Mouse (Mus musculus): Measurements from ENCODE around the gene 2310009B15Rik. TPM values are rescaled to one million over a fixed set of nuclear protein-coding genes. Genes with fewer than 3 reads are reported as not detected.
"Not testable (repeated sequence)": the region's sequence is repeated elsewhere in the genome, so short reads cannot be mapped to it uniquely, and the experiment has no call there.

The 2310009B15Rik gene
- 64.6 and 74.4 TPM in 2 replicates for polyA plus RNA-seq (2015; fragmentation: Nextera tagmentation; extraction: Ambion mirVana)

DNA sequence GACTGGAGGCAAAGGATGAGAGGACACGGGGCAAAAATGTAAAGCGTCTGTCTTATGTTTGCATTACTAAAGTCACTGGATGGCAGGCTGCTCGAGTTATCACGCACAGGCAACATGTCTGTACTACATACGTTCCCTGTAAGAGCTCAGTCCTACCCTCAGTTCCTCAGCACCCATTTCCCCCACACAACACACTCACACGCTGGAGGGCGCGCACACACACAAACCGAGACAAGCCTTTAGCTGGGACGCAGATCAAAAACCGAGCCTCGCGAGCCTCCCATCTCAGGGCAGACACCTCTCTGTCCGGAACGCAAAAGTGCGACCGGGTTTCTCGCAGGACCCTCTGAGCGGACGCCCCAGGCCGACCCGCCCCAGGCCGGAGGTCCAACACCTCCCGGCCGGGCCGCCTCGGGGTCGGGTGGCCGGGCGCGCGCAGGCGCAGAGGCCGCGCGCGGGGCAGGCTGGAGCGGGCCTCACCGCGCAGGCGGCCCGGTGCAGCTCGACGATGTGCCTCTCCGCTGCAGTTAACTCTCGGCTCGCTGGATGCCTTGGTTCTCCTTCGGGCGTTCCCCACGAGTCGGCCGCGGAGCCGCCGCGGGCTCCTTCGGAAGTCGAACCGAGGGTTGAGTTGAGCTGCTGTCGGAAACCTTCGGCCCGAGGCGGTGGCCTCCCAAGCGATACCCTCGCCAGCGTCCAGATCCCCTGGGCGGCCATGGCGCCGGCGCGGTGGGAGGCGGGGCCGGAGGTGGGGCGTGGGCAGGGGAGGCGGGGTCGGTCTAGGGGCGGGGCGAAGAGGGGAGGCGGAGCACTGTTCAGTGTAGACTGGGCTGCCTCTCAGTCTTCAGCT is at the start of gene 2310009B15Rik:
Gene 2310009B15Rik, minus strand, starts transcription at position 752 of the 850 bp plus-strand sequence.
- peak within 1 kb of the TSS; percentile 38 for H3K4me2 ChIP-seq (ENCODE audit: low read length)
- peak within 1 kb of the TSS; percentile 54; the same call in 1 of the 2 replicates for H3K9ac ChIP-seq (ENCODE audit: low read depth, low read length)
- 1% methylated on average over 39 of the region's 79 CpGs for WGBS
- H3K36me3 ChIP-seq (ENCODE audit: insufficient read depth, low read length); H3K4me1 ChIP-seq (replicated peaks; ENCODE audit: insufficient read depth, low read length); H3K27me3 ChIP-seq (ENCODE audit: insufficient read depth, low read length); H3K9me3 ChIP-seq (replicated peaks; ENCODE audit: low read length): not testable (repeated sequence)
- ATAC-seq (replicated peaks; ENCODE audit: low FRiP score, low read depth) (peak; percentile 99), DNase-seq (ENCODE audit: low spot score) (peak; percentile 83)
- peak within 1 kb of the TSS; percentile 81 for H3K27ac ChIP-seq
- peak within 1 kb of the TSS; percentile 41 for H3K4me3 ChIP-seq (replicated peaks; ENCODE audit: low read depth, low read length)

DNA sequence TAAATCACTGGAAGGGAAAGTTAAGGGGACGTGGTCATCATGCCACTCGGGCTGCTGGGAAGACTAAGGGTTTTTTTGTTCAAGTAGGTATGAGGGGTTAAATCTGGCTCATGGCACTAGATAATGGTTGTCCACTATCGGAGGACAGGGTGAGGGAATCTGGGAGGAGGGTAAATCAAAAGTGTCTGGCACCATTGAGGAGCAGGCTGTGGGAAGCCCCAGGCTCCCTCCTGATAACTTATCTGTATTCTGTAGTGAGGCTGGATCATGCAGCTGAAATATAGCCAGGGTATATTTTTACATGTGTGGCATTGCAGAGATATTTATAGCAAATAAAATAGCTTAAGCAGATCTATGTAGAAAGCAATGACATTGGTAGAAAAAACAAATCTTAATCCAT is 49.6 kb upstream of the 2310009B15Rik start:
- Histone ChIP-seq H3K4me1 (replicated peaks; ENCODE audit: insufficient read depth, low read length) (no peaks in the 10 kb centered on the region), H3K9ac (ENCODE audit: low read depth, low read length) (no peak overlapping the region), H3K36me3 (ENCODE audit: insufficient read depth, low read length) (no peaks in the 10 kb centered on the region), H3K9me3 (replicated peaks; ENCODE audit: low read length) (no peaks in the 10 kb centered on the region), H3K27ac (no peak overlapping the region), H3K27me3 (ENCODE audit: insufficient read depth, low read length) (no peaks in the 10 kb centered on the region), H3K4me2 (ENCODE audit: low read length) (no peak overlapping the region), H3K4me3 (replicated peaks; ENCODE audit: low read depth, low read length) (no peak overlapping the region)
- no peak for ATAC-seq (replicated peaks; ENCODE audit: low FRiP score, low read depth)
- 51% methylated on average over 3 of the region's 3 CpGs for WGBS
- no peak for DNase-seq (ENCODE audit: low spot score)
- no peak for TF ChIP-seq CTCF (IDR thresholded peaks at IDR 0.05; ENCODE audit: low read depth)

GRCm38 (mm10) chr1:138905092-138905765 is 48.6 kb upstream of the 2310009B15Rik start:
- H3K27me3 ChIP-seq (ENCODE audit: insufficient read depth, low read length), result no peaks in the 10 kb centered on the region
- no peak overlapping the region for H3K4me3 ChIP-seq (replicated peaks; ENCODE audit: low read depth, low read length)
- WGBS, result 84% methylated on average over 3 of the region's 3 CpGs
- no peaks in the 10 kb centered on the region for H3K4me1 ChIP-seq (replicated peaks; ENCODE audit: insufficient read depth, low read length)
- ATAC-seq (replicated peaks; ENCODE audit: low FRiP score, low read depth) (no peak), DNase-seq (ENCODE audit: low spot score) (no peak)
- H3K36me3 ChIP-seq (ENCODE audit: insufficient read depth, low read length), result no peaks in the 10 kb centered on the region
- H3K9ac ChIP-seq (ENCODE audit: low read depth, low read length), result no peak overlapping the region
- no peaks in the 10 kb centered on the region; the same call in 1 of the 2 replicates for H3K9me3 ChIP-seq (replicated peaks; ENCODE audit: low read length)
- no peak overlapping the region for H3K4me2 ChIP-seq (ENCODE audit: low read length)
- TF ChIP-seq CTCF (IDR thresholded peaks at IDR 0.05; ENCODE audit: low read depth), result no peak
- no peak overlapping the region for H3K27ac ChIP-seq

GRCm38 (mm10) chr1:138903894-138904293 is 47.2 kb upstream of the 2310009B15Rik start:
- Histone ChIP-seq H3K4me2 (ENCODE audit: low read length) (no peak overlapping the region), H3K9ac (ENCODE audit: low read depth, low read length) (no peak overlapping the region), H3K4me3 (replicated peaks; ENCODE audit: low read depth, low read length) (no peak overlapping the region), H3K27ac (no peak overlapping the region), H3K9me3 (replicated peaks; ENCODE audit: low read length) (no peaks in the 10 kb centered on the region; the same call in 1 of the 2 replicates), H3K4me1 (replicated peaks; ENCODE audit: insufficient read depth, low read length) (no peaks in the 10 kb centered on the region), H3K27me3 (ENCODE audit: insufficient read depth, low read length) (no peaks in the 10 kb centered on the region), H3K36me3 (ENCODE audit: insufficient read depth, low read length) (no peaks in the 10 kb centered on the region)
- DNase-seq (ENCODE audit: low spot score) (peak; percentile 63), ATAC-seq (replicated peaks; ENCODE audit: low FRiP score, low read depth) (no peak)
- no peak for TF ChIP-seq CTCF (IDR thresholded peaks at IDR 0.05; ENCODE audit: low read depth)
- WGBS, result 74% methylated on average over 5 of the region's 5 CpGs

- 88% methylated on average over 16 of the region's 16 CpGs for WGBS
- DNase-seq (ENCODE audit: low spot score), result no peak
- TF ChIP-seq CTCF (IDR thresholded peaks at IDR 0.05; ENCODE audit: low read depth), result no peak
- H3K27me3 ChIP-seq (ENCODE audit: insufficient read depth, low read length), result no peaks in the 10 kb centered on the region
- H3K9ac ChIP-seq (ENCODE audit: low read depth, low read length), result no peak overlapping the region
- no peaks in the 10 kb centered on the region for H3K4me1 ChIP-seq (replicated peaks; ENCODE audit: insufficient read depth, low read length)
- H3K4me2 ChIP-seq (ENCODE audit: low read length), result no peak overlapping the region
- H3K4me3 ChIP-seq (replicated peaks; ENCODE audit: low read depth, low read length), result no peak overlapping the region
- H3K27ac ChIP-seq, result no peak overlapping the region
- no peaks in the 10 kb centered on the region for H3K36me3 ChIP-seq (ENCODE audit: insufficient read depth, low read length)
- H3K9me3 ChIP-seq (replicated peaks; ENCODE audit: low read length), result no peaks in the 10 kb centered on the region; the same call in 1 of the 2 replicates
- ATAC-seq (replicated peaks; ENCODE audit: low FRiP score, low read depth), result no peak
Measured at GRCm38 (mm10) chr1:138901431-138902117, 44.9 kb upstream of the 2310009B15Rik start.

DNA sequence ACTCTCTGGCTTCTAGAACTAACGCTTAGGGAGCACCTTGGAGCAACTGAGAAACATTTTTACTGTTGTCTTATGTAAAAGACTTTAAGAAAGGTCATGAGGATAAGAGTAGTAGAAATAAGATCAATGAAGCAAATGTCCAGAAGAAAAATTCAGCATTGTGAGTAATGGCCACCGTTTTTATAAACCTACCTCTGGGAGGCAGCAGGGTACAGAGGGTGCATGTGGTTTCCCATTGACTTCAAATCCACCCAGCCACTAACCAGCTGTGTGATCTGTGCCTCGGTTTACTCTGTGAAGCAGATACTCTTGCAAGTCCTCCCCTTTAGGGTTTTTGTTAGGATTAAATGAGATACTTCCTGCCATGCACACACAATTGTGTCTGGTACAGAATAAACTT is 39.4 kb upstream of the 2310009B15Rik start:
- no peak overlapping the region for H3K4me3 ChIP-seq (replicated peaks; ENCODE audit: low read depth, low read length)
- no peaks in the 10 kb centered on the region for H3K36me3 ChIP-seq (ENCODE audit: insufficient read depth, low read length)
- no peaks in the 10 kb centered on the region for H3K4me1 ChIP-seq (replicated peaks; ENCODE audit: insufficient read depth, low read length)
- H3K9me3 ChIP-seq (replicated peaks; ENCODE audit: low read length), result no peaks in the 10 kb centered on the region; the same call in 1 of the 2 replicates
- no peak overlapping the region for H3K9ac ChIP-seq (ENCODE audit: low read depth, low read length)
- DNase-seq (ENCODE audit: low spot score) (no peak), ATAC-seq (replicated peaks; ENCODE audit: low FRiP score, low read depth) (no peak)
- no peak overlapping the region for H3K27ac ChIP-seq
- no peaks in the 10 kb centered on the region for H3K27me3 ChIP-seq (ENCODE audit: insufficient read depth, low read length)
- H3K4me2 ChIP-seq (ENCODE audit: low read length), result no peak overlapping the region
- 80% methylated on average over 3 of the region's 3 CpGs for WGBS
- TF ChIP-seq CTCF (IDR thresholded peaks at IDR 0.05; ENCODE audit: low read depth), result no peak

All from kidney, postnatal 0 days (tissue).